Mouse (Mus musculus) splenic B cell, adult 2 months (primary cell): ENCODE measurements at regions not wholly inside any gene's neighbourhood (a gene's known extent, or its start where the extent isn't known, plus 50 kb on each side); places are given as distances from the start of the nearest gene placed in this dataset.

Experiments used
- DNase-seq: peaks from one replicate; pipeline ENCODE4 v3.0.0-alpha.2; 2011; ENCODE audit warnings: low read depth, low spot score
- H3K27me3 ChIP-seq: 2 replicates; pipeline ENCODE4 v1.6.1; 2012; ENCODE audit warnings: mild to moderate bottlenecking, low read length, moderate library complexity, mixed read lengths; ENCODE audit not compliant: control insufficient read depth, poor library complexity, insufficient read depth, severe bottlenecking
- H3K36me3 ChIP-seq: 2 replicates; pipeline ENCODE4 v1.6.1; 2012; ENCODE audit warnings: mild to moderate bottlenecking, low read length, moderate library complexity, mixed read lengths; ENCODE audit not compliant: control insufficient read depth, poor library complexity, insufficient read depth, severe bottlenecking

DNA sequence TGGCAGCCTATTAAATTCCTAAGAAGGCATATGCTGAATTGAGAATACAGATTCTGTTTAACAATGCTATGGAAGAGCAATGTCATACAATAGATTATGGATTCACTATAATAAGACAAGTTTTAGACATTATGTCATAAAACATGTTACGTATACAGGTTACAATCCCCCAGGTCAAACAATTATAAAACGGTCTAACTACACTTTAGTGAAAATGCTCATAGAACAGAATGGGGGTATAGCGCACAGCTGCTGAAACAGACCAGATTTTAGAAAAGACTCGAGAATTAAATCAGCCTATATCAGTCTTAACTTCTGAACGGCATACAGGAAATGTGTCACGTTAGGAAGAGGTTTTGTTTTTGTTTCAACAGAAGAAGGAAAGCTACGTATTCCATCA is 660.5 kb upstream of the Sel1l start:
- Histone ChIP-seq H3K36me3 (no peaks in the 10 kb centered on the region), H3K27me3 (no peaks in the 10 kb centered on the region)
- no peak for DNase-seq

DNA sequence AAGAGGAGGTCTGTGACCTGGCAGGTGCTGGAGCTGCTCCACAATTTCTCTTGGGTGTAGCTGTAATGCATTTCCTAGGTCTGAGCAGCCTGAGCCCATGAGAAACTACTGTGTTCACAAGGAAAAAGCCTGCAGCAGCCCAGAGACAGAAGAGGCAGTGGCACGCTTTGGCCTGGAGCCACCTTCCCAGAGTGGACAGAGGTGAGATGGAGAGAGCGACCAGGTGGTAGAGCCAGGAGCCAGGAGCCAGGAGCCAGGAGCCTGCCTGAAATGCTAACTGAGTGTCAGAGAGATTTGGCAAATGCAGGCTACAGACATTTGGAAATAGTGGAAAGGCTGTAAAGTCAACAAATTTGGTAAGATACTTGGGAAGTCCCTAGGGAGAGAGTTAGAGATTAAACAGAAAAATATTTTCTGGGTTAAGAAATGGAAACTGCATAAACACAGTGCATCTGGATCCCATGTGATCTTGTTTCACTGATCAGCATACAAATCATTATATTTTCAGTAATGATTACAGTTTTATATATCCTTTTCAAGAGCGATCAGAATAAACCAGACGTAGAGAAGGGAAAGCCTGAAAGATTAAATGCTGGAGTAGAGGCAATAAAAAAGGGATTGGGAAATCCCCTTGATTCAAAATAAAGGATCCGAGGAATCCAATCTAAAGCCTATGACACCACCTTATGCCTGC is 660.0 kb upstream of the Sel1l start:
- DNase-seq, result no peak
- Histone ChIP-seq H3K36me3 (no peaks in the 10 kb centered on the region), H3K27me3 (no peaks in the 10 kb centered on the region)

DNA sequence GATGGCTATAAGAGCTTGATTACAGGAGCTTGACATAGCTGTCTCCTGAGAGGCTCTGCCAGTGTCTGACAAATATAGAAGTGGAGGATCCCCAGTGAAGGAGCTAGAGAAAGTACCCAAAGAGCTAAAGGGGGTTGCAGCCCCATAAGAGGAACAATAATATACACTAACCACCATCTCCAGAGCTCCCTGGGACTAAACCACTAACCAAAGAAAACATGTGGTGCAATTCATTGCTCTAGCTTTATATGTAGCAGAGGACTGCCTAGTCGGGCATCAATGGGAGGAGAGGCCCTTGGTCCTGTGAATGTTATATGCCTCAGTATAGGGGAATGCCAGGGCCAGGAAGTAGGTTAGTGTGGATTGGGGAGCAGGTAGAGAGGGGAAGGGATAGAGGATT is 635.0 kb upstream of the Sel1l start:
- H3K36me3 ChIP-seq, result no peaks in the 10 kb centered on the region
- DNase-seq, result no peak
- no peaks in the 10 kb centered on the region for H3K27me3 ChIP-seq

DNA sequence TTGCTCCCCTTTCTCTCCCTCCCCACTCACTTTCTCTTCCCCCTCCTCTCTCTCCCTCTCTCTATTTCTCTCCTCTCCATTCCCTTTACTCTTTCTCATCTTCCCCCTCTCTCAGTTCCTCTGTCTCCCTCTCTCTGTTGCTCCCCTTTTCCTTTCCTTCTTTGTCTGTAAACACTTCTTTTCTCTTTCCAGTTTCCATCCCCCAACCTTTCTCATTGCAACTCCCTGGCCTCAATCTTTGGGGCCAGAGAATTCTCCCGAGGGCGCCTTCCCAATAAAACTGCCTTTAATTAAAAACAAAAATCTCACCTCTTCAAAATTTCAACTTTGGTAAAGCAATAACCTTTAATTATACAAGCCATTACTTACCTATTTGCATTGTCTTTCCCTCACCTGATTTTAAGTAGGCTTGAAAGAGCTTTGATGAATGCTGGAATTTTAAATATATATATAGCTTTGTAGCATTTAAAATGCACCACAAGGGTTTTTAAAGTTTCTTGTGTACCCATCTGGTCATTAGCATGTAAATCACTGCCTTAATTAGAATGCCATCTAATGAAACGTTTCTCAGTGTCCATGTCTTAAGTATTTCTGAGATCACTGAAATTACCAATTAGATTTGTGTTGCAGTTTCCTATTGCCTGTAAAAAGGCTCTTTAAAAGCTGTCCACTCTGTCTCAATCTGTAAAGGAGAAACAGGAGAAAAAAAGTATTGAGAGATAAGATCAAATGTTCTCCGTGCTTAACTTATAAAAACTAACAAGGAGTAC is 625.5 kb upstream of the Sel1l start:
- Histone ChIP-seq H3K36me3 (no peaks in the 10 kb centered on the region), H3K27me3 (no peaks in the 10 kb centered on the region)
- no peak for DNase-seq

DNA sequence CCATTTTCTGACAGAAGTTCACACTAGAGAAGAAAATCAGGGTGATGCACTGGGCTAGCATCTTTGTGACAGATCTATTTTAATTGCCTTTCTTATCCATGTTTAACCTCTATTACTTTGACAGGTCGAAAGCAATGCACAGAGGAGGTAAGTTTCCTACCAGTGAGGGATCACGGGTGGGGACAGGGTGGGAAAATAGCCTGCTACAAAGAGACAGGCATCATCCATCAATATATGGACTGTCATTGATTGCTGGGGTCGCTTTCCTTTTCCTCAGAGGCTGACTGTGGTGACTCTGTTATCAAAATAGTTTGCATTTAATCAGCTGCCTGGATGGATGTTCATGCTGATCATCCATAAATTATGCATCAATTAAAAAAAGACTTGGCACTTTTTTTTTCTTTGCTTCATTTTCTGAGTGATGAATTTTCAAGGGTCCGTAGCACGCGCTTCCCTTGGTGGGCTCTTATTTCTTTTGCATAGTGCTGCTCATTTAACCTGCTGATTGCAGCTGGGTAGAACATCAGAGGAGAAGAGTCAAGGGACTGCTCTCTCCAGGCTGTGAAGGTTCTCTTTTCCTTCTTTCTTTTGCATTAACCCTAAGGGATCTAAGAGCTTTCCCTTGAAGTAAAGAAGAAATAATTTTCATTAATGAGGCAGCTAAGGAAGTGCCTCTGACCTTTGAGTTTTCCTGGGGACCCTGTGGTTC is 602.3 kb upstream of the Sel1l start:
- DNase-seq, result no peak

DNA sequence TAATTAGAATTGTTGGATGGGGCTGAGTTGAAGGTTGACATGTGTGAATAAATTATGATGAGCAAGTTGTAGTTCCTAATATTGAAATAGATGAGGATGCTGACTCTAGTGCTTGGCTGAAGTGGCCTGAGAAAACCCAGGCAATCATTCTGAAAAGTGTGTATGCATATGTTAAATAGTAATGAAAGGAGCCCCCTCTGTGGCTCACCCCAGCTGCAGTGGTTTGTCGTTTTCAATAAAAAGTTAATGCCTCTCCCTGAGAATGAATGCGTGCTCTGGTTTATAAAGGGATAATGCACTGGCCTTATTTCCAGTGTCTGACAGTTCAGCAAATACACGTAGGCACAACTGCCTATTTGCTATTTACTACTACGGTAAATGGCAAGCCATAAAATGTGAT is 569.5 kb upstream of the Sel1l start:
- no peaks in the 10 kb centered on the region for H3K36me3 ChIP-seq
- no peak for DNase-seq

More for the DNA sequence above, 602.3 kb upstream of the Sel1l start:
- no peaks in the 10 kb centered on the region for H3K27me3 ChIP-seq
- no peaks in the 10 kb centered on the region for H3K36me3 ChIP-seq

DNA sequence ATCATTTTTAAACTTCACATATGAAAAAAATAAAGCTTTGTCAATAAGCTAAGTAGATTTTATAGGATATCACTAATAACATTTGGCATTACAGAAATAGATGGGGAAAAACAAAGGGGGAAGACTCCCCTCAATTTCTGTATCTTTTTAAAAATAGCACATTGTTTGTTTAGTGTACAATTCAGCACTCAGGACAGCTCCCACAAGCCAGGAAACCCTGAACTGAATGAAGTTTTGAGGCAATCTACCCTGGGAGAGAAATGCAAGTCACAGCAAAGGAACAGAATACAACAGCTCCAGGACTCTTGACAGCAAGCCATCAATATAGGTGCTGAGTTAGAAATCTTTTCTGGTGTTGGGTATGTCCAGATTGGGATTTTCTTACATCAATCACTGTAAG is 556.5 kb upstream of the Sel1l start:
- no peak for DNase-seq

More for the DNA sequence above, 569.5 kb upstream of the Sel1l start:
- no peaks in the 10 kb centered on the region for H3K27me3 ChIP-seq

DNA sequence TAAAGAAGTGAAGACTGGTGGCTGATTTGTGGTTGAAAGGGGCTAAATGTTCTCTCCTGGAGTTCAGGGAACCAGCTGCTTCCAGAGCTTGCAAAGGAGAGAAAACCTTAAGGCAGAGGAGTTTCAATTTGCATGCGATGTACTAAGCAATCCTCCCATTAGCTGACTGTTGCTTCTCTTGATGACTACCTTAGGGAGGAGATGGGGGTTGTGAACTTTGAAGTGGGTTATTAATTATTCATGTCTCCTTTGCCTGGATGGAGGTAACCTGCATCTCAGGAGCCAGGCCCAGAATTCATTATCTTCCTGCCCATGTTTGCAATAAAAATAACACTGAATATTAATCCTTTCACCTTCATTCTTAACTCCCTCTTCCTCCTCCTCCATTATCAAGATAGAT is 552.0 kb upstream of the Sel1l start:
- Histone ChIP-seq H3K36me3 (no peaks in the 10 kb centered on the region), H3K27me3 (no peaks in the 10 kb centered on the region; the same call in 1 of the 2 replicates)
- no peak for DNase-seq

More for the DNA sequence above, 556.5 kb upstream of the Sel1l start:
- no peaks in the 10 kb centered on the region for H3K27me3 ChIP-seq
- no peaks in the 10 kb centered on the region for H3K36me3 ChIP-seq

DNA sequence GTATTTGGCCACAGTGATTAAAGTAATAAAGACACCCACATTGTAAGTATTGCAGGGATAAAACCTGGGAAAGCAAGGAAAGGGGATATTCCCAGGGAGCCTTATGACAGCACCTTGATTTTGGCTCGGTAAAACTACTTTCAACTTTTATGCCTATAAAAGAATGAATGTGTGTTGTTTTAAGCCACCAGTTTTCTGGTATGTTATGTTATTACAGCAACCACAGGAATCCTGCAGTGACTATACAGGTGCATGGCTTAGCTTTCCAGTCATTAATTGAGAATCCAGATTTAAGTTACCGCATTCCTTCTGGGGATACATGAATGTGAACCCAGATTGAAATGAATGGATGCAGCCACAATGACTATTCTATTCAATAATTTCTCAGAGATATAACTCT is 537.2 kb upstream of the Sel1l start:
- Histone ChIP-seq H3K36me3 (no peaks in the 10 kb centered on the region), H3K27me3 (no peaks in the 10 kb centered on the region)
- no peak for DNase-seq

DNA sequence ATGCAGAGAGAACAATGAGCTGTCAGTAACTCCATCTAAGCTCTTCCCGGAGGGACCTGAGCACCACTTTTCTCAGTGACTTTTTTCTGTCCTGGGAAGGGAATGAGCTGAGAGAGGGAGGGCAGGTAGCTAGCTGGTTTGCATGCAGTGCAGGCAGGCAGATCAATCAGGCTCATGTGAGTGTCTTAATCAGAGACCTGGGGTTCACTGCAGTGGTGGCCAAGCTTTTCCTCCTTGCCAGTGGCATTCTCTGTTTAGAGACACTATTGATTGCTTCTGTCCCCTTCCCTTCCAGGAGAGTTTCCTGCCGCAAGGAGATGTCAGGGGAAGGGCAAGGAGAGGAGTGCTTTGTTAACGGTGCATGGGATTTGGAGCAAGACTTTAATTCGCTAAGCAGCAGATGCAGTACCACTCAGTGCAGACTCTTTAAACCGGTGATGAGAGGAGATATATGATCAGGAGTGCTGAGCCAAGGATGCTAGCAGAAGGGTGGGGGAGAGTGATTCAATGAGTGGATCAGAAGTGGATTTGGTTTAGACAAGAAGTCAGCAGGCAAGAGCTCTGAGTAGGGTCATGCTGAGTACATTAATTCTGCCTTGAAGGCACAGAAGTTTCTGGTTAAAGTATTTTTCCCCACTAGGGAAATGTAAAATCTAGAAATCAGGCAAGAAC is 535.4 kb upstream of the Sel1l start:
- Histone ChIP-seq H3K27me3 (no peaks in the 10 kb centered on the region), H3K36me3 (no peaks in the 10 kb centered on the region)
- DNase-seq, result no peak

DNA sequence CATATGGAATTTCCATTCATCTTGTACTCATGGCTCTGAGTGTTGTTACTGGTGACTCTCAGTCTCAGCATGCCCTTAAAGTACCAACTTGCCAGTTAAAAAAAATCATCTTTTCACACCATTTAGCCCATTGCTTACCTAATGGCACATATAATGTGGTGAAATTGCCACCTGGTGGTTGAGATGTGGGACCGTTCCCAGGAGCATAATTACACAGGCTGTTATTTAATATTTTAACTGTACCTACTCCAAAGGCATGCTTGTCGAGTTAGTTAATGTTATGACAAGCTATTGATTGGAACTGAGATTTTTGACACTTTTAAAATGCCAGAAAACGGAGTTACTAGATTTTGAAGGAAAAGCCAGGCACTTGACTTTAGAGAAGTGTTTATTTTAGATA is 530.2 kb upstream of the Sel1l start:
- DNase-seq, result no peak
- H3K27me3 ChIP-seq, result no peaks in the 10 kb centered on the region
- no peaks in the 10 kb centered on the region for H3K36me3 ChIP-seq

DNA sequence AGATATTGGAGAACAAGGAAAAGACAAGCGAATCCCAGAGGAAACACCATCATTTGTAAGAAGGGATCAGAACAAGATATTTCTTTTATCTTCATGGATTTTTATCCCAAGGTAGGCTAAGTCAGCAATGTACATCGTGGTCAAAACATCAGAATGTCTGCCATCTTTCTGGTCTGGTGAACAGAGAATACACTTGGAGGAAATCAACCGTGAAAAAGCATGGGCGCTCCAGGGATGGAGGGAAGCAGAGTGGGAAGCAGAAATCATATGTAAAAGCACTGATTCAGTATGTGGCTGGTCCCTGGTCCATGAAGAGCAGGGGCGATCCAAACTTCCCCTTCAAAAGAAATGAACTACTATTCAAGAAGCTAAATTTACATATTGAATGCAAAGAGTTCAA is 517.0 kb upstream of the Sel1l start:
- Histone ChIP-seq H3K36me3 (no peaks in the 10 kb centered on the region), H3K27me3 (no peaks in the 10 kb centered on the region)
- DNase-seq, result no peak

DNA sequence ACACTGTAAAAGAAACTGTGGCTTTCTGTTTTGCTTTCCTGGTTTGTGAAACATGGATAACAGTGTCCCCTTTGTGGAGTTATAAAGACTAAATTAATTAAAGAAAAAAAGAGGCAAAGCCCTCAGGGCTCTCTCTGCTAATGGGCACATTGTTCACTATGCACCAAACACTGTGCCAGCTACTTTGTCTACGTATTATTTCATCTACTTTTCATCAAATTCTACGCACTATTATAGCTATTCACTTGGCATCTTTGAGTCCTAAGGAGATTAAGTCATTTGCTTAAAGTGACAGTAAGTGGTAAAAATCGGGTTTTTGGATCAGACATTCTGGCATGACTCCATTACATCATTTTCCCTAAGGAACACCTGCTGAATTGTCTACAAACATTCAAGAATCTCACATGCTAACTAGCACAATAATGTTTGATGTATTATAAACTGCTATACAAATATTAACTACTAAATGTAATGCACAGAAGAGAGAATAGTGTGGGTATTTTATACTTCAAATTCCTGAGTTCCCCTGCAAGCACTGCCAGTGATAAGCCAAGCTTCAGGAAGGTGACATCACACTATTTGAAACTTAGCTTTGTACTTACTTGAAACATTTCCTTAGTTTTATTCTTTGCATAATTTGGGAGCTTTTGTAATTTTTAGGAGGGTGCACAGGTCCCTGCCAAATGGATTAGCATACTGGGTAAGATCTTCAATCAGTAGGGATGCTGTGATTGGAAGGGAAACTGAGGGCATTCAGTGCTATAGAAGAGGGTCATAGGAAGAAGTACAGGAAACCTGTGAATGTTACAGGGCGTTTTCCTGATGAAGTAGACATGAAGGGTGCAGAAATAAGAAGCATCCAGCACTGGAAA is 504.7 kb upstream of the Sel1l start:
- no peak for DNase-seq
- H3K27me3 ChIP-seq, result no peaks in the 10 kb centered on the region
- no peaks in the 10 kb centered on the region for H3K36me3 ChIP-seq

DNA sequence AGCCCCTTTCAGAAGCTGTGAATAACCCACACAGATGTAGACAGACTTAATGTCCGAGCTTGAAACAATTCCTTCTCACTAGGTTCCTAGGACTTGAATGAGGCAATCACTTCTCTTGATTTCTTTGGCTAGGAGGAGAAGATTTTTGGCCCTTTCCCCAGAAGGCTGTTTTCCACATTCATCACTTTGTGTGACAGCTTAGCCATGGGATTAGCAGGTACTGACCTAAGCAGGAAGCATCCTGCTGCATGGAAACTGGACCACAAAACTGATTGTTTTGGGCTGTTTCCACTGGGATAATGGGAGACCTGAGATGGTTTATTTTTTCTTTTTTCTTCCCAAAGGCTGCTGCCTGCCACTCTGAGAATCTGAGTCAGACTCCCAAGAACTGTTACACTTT is 469.3 kb upstream of the Sel1l start:
- Histone ChIP-seq H3K36me3 (no peaks in the 10 kb centered on the region), H3K27me3 (no peaks in the 10 kb centered on the region)
- DNase-seq, result no peak
